Mouse (Mus musculus): ENCODE results near the gene Chrm2. TPM values are rescaled to one million over a fixed set of nuclear protein-coding genes. Genes with fewer than 3 reads are reported as not detected.

Gene Chrm2
- 13.8 and 18.0 TPM in 2 replicates for polyA plus RNA-seq (2014; fragmentation: Nextera tagmentation; extraction: Ambion mirVana)

- Histone ChIP-seq H3K4me2 (ENCODE audit: low read length) (peak within 1 kb of the TSS; percentile 93), H3K9ac (ENCODE audit: low read length) (peak within 1 kb of the TSS; percentile 80), H3K4me3 (ENCODE audit: control insufficient read depth in 1 of 2, insufficient read depth in 1 of 2, low read depth in 1 of 2, low read length in 2 of 2) (peak within 1 kb of the TSS; percentile 59 to 62), H3K27me3 (ENCODE audit: control insufficient read depth, insufficient read depth, low read length) (0 out of 2 replicates have a peak, but pooled peaks cover 6% of the 10 kb centered on the region), H3K36me3 (ENCODE audit: control insufficient read depth, insufficient read depth, low read length) (no peaks in the 10 kb centered on the region), H3K27ac (replicated peaks in 1 of 2; ENCODE audit: control insufficient read depth in 1 of 2, insufficient read depth in 1 of 2, low read depth in 2 of 2, low read length in 2 of 2) (peak within 1 kb of the TSS; percentile 5 to 53), H3K9me3 (ENCODE audit: control insufficient read depth, low read length) (no peaks in the 10 kb centered on the region), H3K4me1 (ENCODE audit: control insufficient read depth in 2 of 2, insufficient read depth in 2 of 2, low read length in 2 of 2) (peaks cover 8 to 17% of the 10 kb centered on the region in 2 experiments)
- ATAC-seq (ENCODE audit: insufficient number of reproducible peaks, insufficient read depth, low FRiP score, low read depth) = no peak
- 2% methylated on average over 30 of the region's 30 CpGs for WGBS
These were observed at the start of gene Chrm2 for GRCm38 (mm10) chr6:36387612-36388400. Gene Chrm2 (plus strand): TSS chr6:36388084.

- ATAC-seq (ENCODE audit: insufficient number of reproducible peaks, insufficient read depth, low FRiP score, low read depth) = no peak
These were observed 13.9 kb upstream of the Chrm2 start for GRCm38 (mm10) chr6:36373983-36374382.

GRCm38 (mm10) chr6:36377936-36378335, 9.9 kb upstream of the Chrm2 start:
- Histone ChIP-seq H3K4me3 (ENCODE audit: control insufficient read depth in 1 of 2, insufficient read depth in 1 of 2, low read depth in 1 of 2, low read length in 2 of 2) (no peak overlapping the region), H3K4me1 (ENCODE audit: control insufficient read depth in 2 of 2, insufficient read depth in 2 of 2, low read length in 2 of 2) (no peaks in the 10 kb centered on the region), H3K27ac (replicated peaks in 1 of 2; ENCODE audit: control insufficient read depth in 1 of 2, insufficient read depth in 1 of 2, low read depth in 2 of 2, low read length in 2 of 2) (no peak overlapping the region), H3K9ac (ENCODE audit: low read length) (no peak overlapping the region), H3K4me2 (ENCODE audit: low read length) (no peak overlapping the region), H3K9me3 (ENCODE audit: control insufficient read depth, low read length) (no peaks in the 10 kb centered on the region), H3K27me3 (ENCODE audit: control insufficient read depth, insufficient read depth, low read length) (no peaks in the 10 kb centered on the region), H3K36me3 (ENCODE audit: control insufficient read depth, insufficient read depth, low read length) (no peaks in the 10 kb centered on the region)
- no peak for ATAC-seq (ENCODE audit: insufficient number of reproducible peaks, insufficient read depth, low FRiP score, low read depth)
- WGBS = 48% methylated on average over 4 of the region's 4 CpGs

More at GRCm38 (mm10) chr6:36373983-36374382, 13.9 kb upstream of the Chrm2 start:
- Histone ChIP-seq H3K27ac (replicated peaks in 1 of 2; ENCODE audit: control insufficient read depth in 1 of 2, insufficient read depth in 1 of 2, low read depth in 2 of 2, low read length in 2 of 2) (no peak overlapping the region), H3K9me3 (ENCODE audit: control insufficient read depth, low read length) (no peaks in the 10 kb centered on the region), H3K9ac (ENCODE audit: low read length) (no peak overlapping the region), H3K4me1 (ENCODE audit: control insufficient read depth in 2 of 2, insufficient read depth in 2 of 2, low read length in 2 of 2) (no peaks in the 10 kb centered on the region), H3K27me3 (ENCODE audit: control insufficient read depth, insufficient read depth, low read length) (no peaks in the 10 kb centered on the region), H3K4me2 (ENCODE audit: low read length) (no peak overlapping the region), H3K4me3 (ENCODE audit: control insufficient read depth in 1 of 2, insufficient read depth in 1 of 2, low read depth in 1 of 2, low read length in 2 of 2) (no peak overlapping the region), H3K36me3 (ENCODE audit: control insufficient read depth, insufficient read depth, low read length) (no peaks in the 10 kb centered on the region)
- WGBS = 72% methylated on average over 2 of the region's 2 CpGs

GRCm38 (mm10) chr6:36384102-36384501, 3.8 kb upstream of the Chrm2 start:
- peaks cover 1 to 5% of the 10 kb centered on the region in 2 experiments; a peak in 1 of 4 replicates for H3K4me1 ChIP-seq (ENCODE audit: control insufficient read depth in 2 of 2, insufficient read depth in 2 of 2, low read length in 2 of 2)
- no peaks in the 10 kb centered on the region for H3K36me3 ChIP-seq (ENCODE audit: control insufficient read depth, insufficient read depth, low read length)
- H3K4me3 ChIP-seq (ENCODE audit: control insufficient read depth in 1 of 2, insufficient read depth in 1 of 2, low read depth in 1 of 2, low read length in 2 of 2) = no peak overlapping the region
- H3K9me3 ChIP-seq (ENCODE audit: control insufficient read depth, low read length) = no peaks in the 10 kb centered on the region
- no peak overlapping the region for H3K9ac ChIP-seq (ENCODE audit: low read length)
- no peak overlapping the region for H3K27ac ChIP-seq (replicated peaks in 1 of 2; ENCODE audit: control insufficient read depth in 1 of 2, insufficient read depth in 1 of 2, low read depth in 2 of 2, low read length in 2 of 2)
- H3K4me2 ChIP-seq (ENCODE audit: low read length) = no peak overlapping the region
- 59% methylated on average over 3 of the region's 3 CpGs for WGBS
- ATAC-seq (ENCODE audit: insufficient number of reproducible peaks, insufficient read depth, low FRiP score, low read depth) = no peak
- H3K27me3 ChIP-seq (ENCODE audit: control insufficient read depth, insufficient read depth, low read length) = no peaks in the 10 kb centered on the region

- H3K9me3 ChIP-seq (ENCODE audit: control insufficient read depth, low read length) = no peaks in the 10 kb centered on the region
- peak overlapping the region; percentile 59 to 62 for H3K4me3 ChIP-seq (ENCODE audit: control insufficient read depth in 1 of 2, insufficient read depth in 1 of 2, low read depth in 1 of 2, low read length in 2 of 2)
- ATAC-seq (ENCODE audit: insufficient number of reproducible peaks, insufficient read depth, low FRiP score, low read depth) = no peak; the same call in 1 of the 2 replicates
- H3K4me1 ChIP-seq (ENCODE audit: control insufficient read depth in 2 of 2, insufficient read depth in 2 of 2, low read length in 2 of 2) = peaks cover 8 to 24% of the 10 kb centered on the region in 2 experiments
- H3K36me3 ChIP-seq (ENCODE audit: control insufficient read depth, insufficient read depth, low read length) = no peaks in the 10 kb centered on the region
- H3K27me3 ChIP-seq (ENCODE audit: control insufficient read depth, insufficient read depth, low read length) = 0 out of 2 replicates have a peak, but pooled peaks cover 6% of the 10 kb centered on the region
- WGBS = under 1% methylated on average over 36 of the region's 36 CpGs
- peak overlapping the region; percentile 5 to 53 for H3K27ac ChIP-seq (replicated peaks in 1 of 2; ENCODE audit: control insufficient read depth in 1 of 2, insufficient read depth in 1 of 2, low read depth in 2 of 2, low read length in 2 of 2)
- peak overlapping the region; percentile 93 for H3K4me2 ChIP-seq (ENCODE audit: low read length)
- H3K9ac ChIP-seq (ENCODE audit: low read length) = peak overlapping the region; percentile 80
These were observed 746 bp downstream of the Chrm2 start for GRCm38 (mm10) chr6:36388401-36389259.

- Histone ChIP-seq H3K27ac (replicated peaks in 1 of 2; ENCODE audit: control insufficient read depth in 1 of 2, insufficient read depth in 1 of 2, low read depth in 2 of 2, low read length in 2 of 2) (peak overlapping the region; percentile 33 to 53), H3K4me3 (ENCODE audit: control insufficient read depth in 1 of 2, insufficient read depth in 1 of 2, low read depth in 1 of 2, low read length in 2 of 2) (peak overlapping the region; percentile 59 to 62), H3K27me3 (ENCODE audit: control insufficient read depth, insufficient read depth, low read length) (0 out of 2 replicates have a peak, but pooled peaks cover 6% of the 10 kb centered on the region), H3K4me1 (ENCODE audit: control insufficient read depth in 2 of 2, insufficient read depth in 2 of 2, low read length in 2 of 2) (peaks cover 8 to 24% of the 10 kb centered on the region in 2 experiments), H3K9me3 (ENCODE audit: control insufficient read depth, low read length) (no peaks in the 10 kb centered on the region), H3K36me3 (ENCODE audit: control insufficient read depth, insufficient read depth, low read length) (no peaks in the 10 kb centered on the region), H3K4me2 (ENCODE audit: low read length) (peak overlapping the region; percentile 93), H3K9ac (ENCODE audit: low read length) (peak overlapping the region; percentile 80)
- peak; percentile 50; the same call in 1 of the 2 replicates for ATAC-seq (ENCODE audit: insufficient number of reproducible peaks, insufficient read depth, low FRiP score, low read depth)
- 35% methylated on average over 20 of the region's 20 CpGs for WGBS
These were observed 1.5 kb downstream of the Chrm2 start for GRCm38 (mm10) chr6:36389260-36389965.

- no peak overlapping the region for H3K4me3 ChIP-seq (ENCODE audit: control insufficient read depth in 1 of 2, insufficient read depth in 1 of 2, low read depth in 1 of 2, low read length in 2 of 2)
- 68% methylated on average over 4 of the region's 4 CpGs for WGBS
- no peak overlapping the region for H3K4me2 ChIP-seq (ENCODE audit: low read length)
- ATAC-seq (ENCODE audit: insufficient number of reproducible peaks, insufficient read depth, low FRiP score, low read depth) = no peak
- no peak overlapping the region for H3K27ac ChIP-seq (replicated peaks in 1 of 2; ENCODE audit: control insufficient read depth in 1 of 2, insufficient read depth in 1 of 2, low read depth in 2 of 2, low read length in 2 of 2)
- no peaks in the 10 kb centered on the region for H3K36me3 ChIP-seq (ENCODE audit: control insufficient read depth, insufficient read depth, low read length)
- H3K27me3 ChIP-seq (ENCODE audit: control insufficient read depth, insufficient read depth, low read length) = 0 out of 2 replicates have a peak, but pooled peaks cover 6% of the 10 kb centered on the region
- H3K9me3 ChIP-seq (ENCODE audit: control insufficient read depth, low read length) = no peaks in the 10 kb centered on the region
- H3K4me1 ChIP-seq (ENCODE audit: control insufficient read depth in 2 of 2, insufficient read depth in 2 of 2, low read length in 2 of 2) = peaks cover 10 to 27% of the 10 kb centered on the region in 2 experiments
- H3K9ac ChIP-seq (ENCODE audit: low read length) = no peak overlapping the region
These were observed 5.8 kb downstream of the Chrm2 start for GRCm38 (mm10) chr6:36393705-36394104.
